Mouse (Mus musculus): ENCODE measurements around the gene Nabp2. TPM values are rescaled to one million over a fixed set of nuclear protein-coding genes. Genes with fewer than 3 reads are reported as not detected.

Gene Nabp2
- total RNA-seq (2023): 41.9 TPM

GRCm38 (mm10) chr10:128411211-128412054 lies at the start of gene Nabp2, which contains the start of gene Rnf41:
Nabp2 (minus strand) TSS chr10:128411492.
Rnf41 (plus strand) TSS chr10:128411657.

DNA sequence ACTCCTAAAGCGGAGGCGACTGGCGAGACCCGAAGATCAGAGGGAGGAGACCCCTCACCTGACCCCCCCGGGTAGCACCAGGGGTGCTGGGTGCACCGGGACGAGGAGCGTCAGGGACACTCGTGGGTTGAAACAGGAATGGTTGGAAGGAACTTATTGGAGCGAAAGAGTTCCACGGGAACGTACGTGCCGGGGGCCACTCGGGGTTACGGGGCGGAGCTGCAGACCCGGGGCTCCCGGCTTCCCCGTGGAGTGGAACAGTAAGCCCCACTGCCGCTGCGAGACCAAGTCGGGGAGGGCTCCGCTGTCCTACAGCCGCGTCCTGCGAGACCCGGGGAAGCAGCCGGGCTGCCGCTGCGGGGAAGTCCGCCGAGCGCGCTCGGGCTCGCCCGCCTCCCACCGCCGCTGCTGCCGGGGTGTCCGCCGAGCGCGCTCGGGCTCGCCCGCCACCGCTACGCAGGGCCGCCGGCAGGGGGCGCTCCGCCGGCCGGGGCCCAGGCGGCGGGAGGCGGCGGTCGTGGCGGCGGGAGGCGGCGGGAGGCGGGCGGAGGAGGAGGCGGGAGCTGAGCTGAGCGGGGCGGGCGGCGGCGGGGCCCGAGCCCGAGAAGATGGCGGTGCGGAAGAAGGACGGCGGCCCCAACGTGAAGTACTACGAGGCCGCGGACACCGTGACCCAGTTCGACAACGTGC lies 47.6 kb upstream of the Nabp2 start, which contains the start of gene Smarcc2:
Smarcc2 (plus strand) TSS at position 530 of the 690 bp plus-strand sequence.

GRCm38 (mm10) chr10:128401056-128401455 lies 10.2 kb downstream of the Nabp2 start, which contains the start of gene Slc39a5:
Slc39a5 (minus strand) TSS chr10:128401229.

GRCm38 (mm10) chr10:128376455-128377211 lies 34.7 kb downstream of the Nabp2 start, which contains the start of gene Ankrd52:
Ankrd52 (plus strand) TSS chr10:128377115.

DNA sequence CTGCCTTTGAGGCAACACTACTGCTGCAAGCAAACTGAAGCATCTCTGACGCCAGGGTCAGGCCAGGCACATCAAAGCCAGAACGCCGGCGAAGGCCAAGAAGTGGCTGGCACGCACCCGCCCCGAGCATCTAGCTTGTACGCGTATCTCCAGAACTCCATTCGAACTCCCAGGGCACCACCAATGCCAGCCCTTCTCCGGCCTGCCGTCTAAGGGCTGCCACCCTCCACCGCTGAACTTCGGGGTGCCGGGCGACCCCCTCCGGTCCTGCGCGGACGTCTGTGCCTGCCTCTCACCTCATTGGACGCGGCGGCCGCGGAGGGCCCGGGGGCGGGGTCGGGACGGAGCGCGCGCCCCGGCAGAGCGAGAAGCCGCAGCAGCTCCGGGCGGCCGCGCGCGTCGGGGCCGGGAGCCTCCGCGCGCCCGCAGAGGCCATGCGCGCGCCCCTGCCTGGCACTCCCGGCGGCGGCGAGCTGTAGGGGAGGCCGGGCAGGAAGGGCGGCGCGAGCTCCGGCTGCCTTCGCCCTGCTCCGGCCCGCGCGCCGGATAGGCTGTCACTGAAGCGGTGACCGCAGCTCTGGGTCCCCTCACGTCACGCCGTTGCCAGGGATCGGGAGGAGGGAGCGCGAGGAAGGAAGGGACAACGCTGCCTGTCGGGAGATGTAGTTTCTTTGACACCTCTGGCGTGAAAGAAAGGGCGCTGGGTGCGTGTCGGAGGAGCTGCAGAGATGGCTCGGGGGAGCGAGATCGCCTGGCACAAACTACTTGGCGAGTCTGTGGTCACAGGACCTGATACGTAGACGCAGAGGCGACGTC lies 42.7 kb downstream of the Nabp2 start, which contains the start of gene Coq10a:
Coq10a (minus strand) TSS at position 596 of the 816 bp plus-strand sequence.

Other genes starting within 250 kb of the Nabp2 start
- gene Rbms2, start 231.2 kb downstream of the Nabp2 start, total RNA-seq (2023): 37.2 TPM
- 0.86 TPM for gene Gls2, start 217.0 kb downstream of the Nabp2 start, total RNA-seq (2023)
- gene Spryd4, start 199.7 kb downstream of the Nabp2 start, total RNA-seq (2023): 14.0 TPM
- not detected for gene Mip, start 185.7 kb downstream of the Nabp2 start, total RNA-seq (2023)
- gene Timeless, start 179.4 kb downstream of the Nabp2 start, total RNA-seq (2023): 37.2 TPM
- gene Apon, start 157.4 kb downstream of the Nabp2 start, total RNA-seq (2023): not detected
- not detected for gene Apof, start 142.8 kb downstream of the Nabp2 start, total RNA-seq (2023)
- gene Stat2, start 140.9 kb downstream of the Nabp2 start, total RNA-seq (2023): 59.1 TPM
- gene Il23a, start 112.7 kb downstream of the Nabp2 start, total RNA-seq (2023): not detected
- 45.0 TPM for gene Pan2, start 108.2 kb downstream of the Nabp2 start, total RNA-seq (2023)
- gene Cnpy2, start 89.0 kb downstream of the Nabp2 start, total RNA-seq (2023): 19.0 TPM
- gene Cs, start 73.8 kb downstream of the Nabp2 start, total RNA-seq (2023): 82.2 TPM
- 22.3 TPM for gene Coq10a, start 42.5 kb downstream of the Nabp2 start, total RNA-seq (2023)
- 50.4 TPM for gene Ankrd52, start 34.4 kb downstream of the Nabp2 start, total RNA-seq (2023)
- gene Slc39a5, start 10.3 kb downstream of the Nabp2 start, total RNA-seq (2023): not detected
- 28.7 TPM for gene Rnf41, start 165 bp upstream of the Nabp2 start, total RNA-seq (2023)
- gene Smarcc2, start 47.8 kb upstream of the Nabp2 start, total RNA-seq (2023): 114 TPM
- gene Myl6, start 82.7 kb upstream of the Nabp2 start, total RNA-seq (2023): 626 TPM
- gene Myl6b, start 87.2 kb upstream of the Nabp2 start, total RNA-seq (2023): not detected
- gene Esyt1, start 114.4 kb upstream of the Nabp2 start, total RNA-seq (2023): 290 TPM
- 33.3 TPM for gene Zc3h10, start 136.3 kb upstream of the Nabp2 start, total RNA-seq (2023)
- gene Rpl41, start 137.8 kb upstream of the Nabp2 start, total RNA-seq (2023): 4,677 TPM
- 73.7 TPM for gene Pa2g4, start 154.5 kb upstream of the Nabp2 start, total RNA-seq (2023)
- gene Erbb3, start 178.2 kb upstream of the Nabp2 start, total RNA-seq (2023): 0.80 TPM
- gene Rps26, start 215.3 kb upstream of the Nabp2 start, total RNA-seq (2023): 1,628 TPM
- gene Ikzf4, start 234.5 kb upstream of the Nabp2 start, total RNA-seq (2023): 2.2 TPM